Mouse (Mus musculus) heart, embryonic 11.5 days (tissue): Measurements from ENCODE around the gene Bbs7. TPM values are rescaled to one million over a fixed set of nuclear protein-coding genes. Genes with fewer than 3 reads are reported as not detected.
A peak's percentile ranks its signal among the peaks of the same experiment; 100 is the strongest.

Source experiments
- ATAC-seq: fragments of 200-750 bp; cut with Nextera tagmentation; replicated peaks from 2 replicates; pipeline ENCODE4 v1.8.0; 2017; ENCODE audit warnings: moderate library complexity; ENCODE audit not compliant: insufficient number of reproducible peaks, low FRiP score, low TSS enrichment
- H3K27ac ChIP-seq: fragments of 300-500 bp; sonication (generic); 2 replicates; pipeline ENCODE4 v1.5.1; 2014; ENCODE audit warnings: mild to moderate bottlenecking, low read depth, low read length
- H3K27me3 ChIP-seq: fragments of 300-500 bp; sonication (generic); 2 replicates; pipeline ENCODE4 v1.6.1; 2014; ENCODE audit warnings: mild to moderate bottlenecking, low read length, mixed read lengths; ENCODE audit not compliant: control insufficient read depth, insufficient read depth
- H3K36me3 ChIP-seq: fragments of 300-500 bp; sonication (generic); 2 replicates; pipeline ENCODE4 v1.6.1; 2014; ENCODE audit warnings: mild to moderate bottlenecking, low read length, moderate library complexity, mixed read lengths; ENCODE audit not compliant: control insufficient read depth, insufficient read depth
- H3K4me1 ChIP-seq: fragments of 300-500 bp; sonication (generic); 2 replicates; pipeline ENCODE4 v1.6.1; 2014; ENCODE audit warnings: low read length; ENCODE audit not compliant: control insufficient read depth, insufficient read depth
- H3K4me2 ChIP-seq: fragments of 300-500 bp; sonication (generic); 2 replicates; pipeline ENCODE4 v1.6.1; 2014; ENCODE audit warnings: mild to moderate bottlenecking, moderate library complexity
- H3K4me3 ChIP-seq: fragments of 300-500 bp; sonication (generic); 2 replicates; pipeline ENCODE4 v1.5.1; 2014; ENCODE audit warnings: low read depth, low read length
- H3K9ac ChIP-seq: fragments of 300-500 bp; sonication (generic); 2 replicates; pipeline ENCODE4 v1.6.1; 2014; ENCODE audit warnings: mild to moderate bottlenecking, low read depth, low read length, moderate library complexity
- H3K9me3 ChIP-seq: fragments of 300-500 bp; sonication (generic); replicated peaks from 2 replicates; pipeline ENCODE4 v1.6.1; 2016; ENCODE audit warnings: low read length; ENCODE audit not compliant: control insufficient read depth
- WGBS: fragments of 180-500 bp; shearing (Covaris S2); extraction: QIAGEN DNeasy Blood & Tissue Kit; methylation state at CpG from one replicate; pipeline ENCODE4 v1.1.7; 2014; ENCODE audit not compliant: insufficient replicate concordance; 5-methylcytosine and 5-hydroxymethylcytosine counted together
- polyA plus RNA-seq: library from polyadenylated mRNA; unstranded; fragments of >200 nt; fragmentation: Nextera tagmentation; extraction: Ambion mirVana; gene quantifications from 2 replicates; pipeline ENCODE4 v1.2.1, GENCODE M21; 2014

Gene Bbs7
- polyA plus RNA-seq, 1 experiment from 2014 or later = 10.2 TPM

DNA sequence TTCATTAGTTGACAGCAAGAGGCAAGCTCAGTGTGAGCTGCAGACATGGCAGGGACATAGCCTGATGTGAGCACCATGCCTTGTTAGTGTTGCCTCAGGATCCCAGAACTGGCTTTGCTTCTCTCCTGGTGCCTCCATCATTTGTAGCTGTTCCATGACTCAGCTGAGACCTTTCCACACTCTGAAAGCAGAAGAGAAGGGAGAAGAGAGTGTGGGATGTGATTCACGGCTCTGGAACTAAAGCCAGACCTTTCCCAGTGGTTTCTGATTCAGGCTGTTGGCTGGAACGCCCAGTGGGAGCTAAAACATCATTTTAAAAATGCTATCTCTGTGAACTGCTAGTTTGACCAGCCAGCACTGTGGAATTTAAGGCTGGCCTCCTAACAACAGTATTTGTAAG lies 72.5 kb downstream of the Bbs7 start:
- no peaks in the 10 kb centered on the region for H3K4me1 ChIP-seq
- WGBS = 58% methylated on average over 2 of the region's 2 CpGs
- no peaks in the 10 kb centered on the region for H3K27me3 ChIP-seq
- no peak for ATAC-seq
- H3K9ac ChIP-seq = no peak overlapping the region
- H3K4me2 ChIP-seq = no peak overlapping the region
- H3K4me3 ChIP-seq = no peak overlapping the region
- no peaks in the 10 kb centered on the region for H3K36me3 ChIP-seq
- H3K9me3 ChIP-seq = no peaks in the 10 kb centered on the region
- no peak overlapping the region for H3K27ac ChIP-seq

DNA sequence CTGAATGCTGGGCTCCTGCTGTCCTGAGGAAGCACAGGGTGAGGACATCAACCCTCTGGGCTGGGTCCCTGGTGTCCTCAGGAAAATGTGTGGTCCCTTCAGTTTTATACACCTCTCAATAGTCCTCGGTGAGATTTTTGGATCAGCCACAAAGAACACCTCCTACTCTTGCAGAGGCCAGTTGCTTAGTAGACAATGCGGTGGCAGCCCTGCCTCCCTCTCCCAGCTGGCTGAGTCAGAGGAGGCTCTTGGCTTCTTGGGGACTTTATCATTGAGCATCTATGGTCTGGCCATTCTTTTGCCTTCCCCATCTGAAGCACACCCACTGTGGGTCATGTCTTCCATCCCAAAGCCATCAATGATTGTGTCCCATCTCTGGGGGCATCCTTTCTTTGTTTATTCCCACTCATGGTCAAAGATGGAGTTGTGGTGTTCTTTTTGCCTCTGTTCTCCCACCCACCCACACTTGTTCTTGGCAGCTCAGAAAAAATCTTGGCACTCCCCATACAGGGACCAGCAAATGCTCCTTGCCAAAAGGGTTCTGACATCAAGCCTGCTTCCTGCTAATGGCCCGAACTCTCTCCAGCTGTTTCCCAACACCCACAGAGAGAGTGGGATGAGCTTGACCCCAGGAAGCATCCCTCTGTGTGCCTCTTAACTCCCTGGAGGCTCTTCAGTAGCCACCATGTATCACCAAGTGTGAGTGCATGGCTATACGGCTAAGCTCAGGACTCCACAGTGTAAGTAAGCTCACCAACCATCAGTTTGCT lies 75.4 kb downstream of the Bbs7 start:
- no peak overlapping the region for H3K4me2 ChIP-seq
- H3K27me3 ChIP-seq = no peaks in the 10 kb centered on the region
- ATAC-seq = no peak

DNA sequence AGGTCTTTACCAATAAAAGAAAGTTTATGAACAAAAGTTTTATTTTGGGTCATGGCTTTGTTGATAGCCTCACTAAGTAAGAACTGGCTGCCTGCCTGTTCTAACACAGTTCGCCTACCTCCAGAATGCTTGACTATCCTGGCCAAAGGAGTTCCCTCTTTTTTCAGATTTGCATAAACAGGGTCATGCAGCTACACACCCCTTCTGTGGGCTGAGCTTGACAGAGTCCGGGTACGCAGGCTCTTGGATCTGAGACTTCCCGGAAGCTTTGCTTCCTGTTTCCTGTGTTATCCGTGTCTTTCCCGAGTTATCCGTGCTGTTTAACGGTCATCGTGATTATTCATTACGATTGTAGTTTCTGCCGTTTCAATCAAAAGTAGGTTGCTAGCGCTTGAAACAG lies 77.2 kb downstream of the Bbs7 start:
- Histone ChIP-seq H3K9ac (no peak overlapping the region), H3K4me3 (no peak overlapping the region), H3K4me1 (no peaks in the 10 kb centered on the region), H3K27me3 (0 out of 2 replicates have a peak, but pooled peaks cover 4% of the 10 kb centered on the region), H3K36me3 (no peaks in the 10 kb centered on the region), H3K9me3 (no peaks in the 10 kb centered on the region), H3K27ac (no peak overlapping the region), H3K4me2 (no peak overlapping the region)
- 79% methylated on average over 12 of the region's 12 CpGs for WGBS
- ATAC-seq = no peak

More for the DNA sequence above, 75.4 kb downstream of the Bbs7 start:
- H3K36me3 ChIP-seq = no peaks in the 10 kb centered on the region
- H3K9me3 ChIP-seq = no peaks in the 10 kb centered on the region
- H3K9ac ChIP-seq = no peak overlapping the region
- H3K4me3 ChIP-seq = no peak overlapping the region
- no peak overlapping the region for H3K27ac ChIP-seq
- WGBS = 66% methylated on average over 4 of the region's 4 CpGs
- H3K4me1 ChIP-seq = no peaks in the 10 kb centered on the region

DNA sequence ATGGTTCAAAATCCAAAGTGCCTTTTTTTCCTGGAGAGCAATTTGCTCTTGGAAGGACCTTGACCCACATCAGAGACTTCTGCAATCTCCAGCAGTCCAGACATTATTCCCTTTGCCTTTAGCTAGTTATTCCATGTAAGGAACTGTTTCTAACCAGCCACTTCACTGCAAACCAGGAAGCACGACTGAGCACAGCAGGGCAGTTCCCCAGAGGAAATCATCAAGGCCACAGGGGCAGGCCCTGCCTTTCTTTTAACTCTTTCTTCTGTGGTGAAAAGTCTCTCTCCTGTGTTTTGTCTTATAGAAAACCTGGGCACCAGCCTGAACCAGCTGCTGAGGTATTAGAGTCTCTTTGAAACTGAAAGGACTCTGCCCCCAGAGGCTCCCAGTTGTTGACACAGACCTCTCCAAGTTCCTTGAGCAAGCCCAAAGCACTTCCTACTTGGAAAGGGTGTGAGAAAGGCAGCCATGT lies 80.0 kb downstream of the Bbs7 start:
- Histone ChIP-seq H3K4me3 (no peak overlapping the region), H3K36me3 (no peaks in the 10 kb centered on the region), H3K9me3 (no peaks in the 10 kb centered on the region), H3K27ac (no peak overlapping the region), H3K27me3 (0 out of 2 replicates have a peak, but pooled peaks cover 4% of the 10 kb centered on the region), H3K4me1 (no peaks in the 10 kb centered on the region), H3K9ac (no peak overlapping the region), H3K4me2 (no peak overlapping the region)
- no peak for ATAC-seq
- WGBS = 3% methylated on average over 1 of the region's 1 CpGs

DNA sequence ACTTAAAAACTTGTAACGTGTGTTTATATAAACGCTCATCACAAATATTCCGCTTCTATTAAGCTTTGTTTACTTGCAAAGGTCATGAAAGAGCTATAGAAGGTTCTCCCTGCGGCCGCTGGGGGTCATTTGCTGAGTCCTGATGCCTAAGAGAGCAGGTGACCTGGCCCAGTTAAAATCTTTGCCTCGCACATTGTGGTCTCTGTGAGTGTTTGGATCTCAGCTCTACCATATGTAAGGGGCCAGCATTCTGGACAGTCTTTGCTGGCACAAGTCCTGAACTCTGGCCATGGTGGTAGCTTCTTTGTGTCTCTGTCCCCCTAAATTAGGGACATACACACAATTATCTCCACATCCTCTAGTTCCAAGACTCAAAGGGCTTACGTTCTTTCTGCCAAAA lies 80.5 kb downstream of the Bbs7 start:
- Histone ChIP-seq H3K9ac (no peak overlapping the region), H3K36me3 (no peaks in the 10 kb centered on the region), H3K9me3 (no peaks in the 10 kb centered on the region), H3K27ac (no peak overlapping the region), H3K27me3 (0 out of 2 replicates have a peak, but pooled peaks cover 4% of the 10 kb centered on the region), H3K4me3 (no peak overlapping the region), H3K4me2 (no peak overlapping the region), H3K4me1 (no peaks in the 10 kb centered on the region)
- 46% methylated on average over 7 of the region's 7 CpGs for WGBS
- ATAC-seq = no peak

DNA sequence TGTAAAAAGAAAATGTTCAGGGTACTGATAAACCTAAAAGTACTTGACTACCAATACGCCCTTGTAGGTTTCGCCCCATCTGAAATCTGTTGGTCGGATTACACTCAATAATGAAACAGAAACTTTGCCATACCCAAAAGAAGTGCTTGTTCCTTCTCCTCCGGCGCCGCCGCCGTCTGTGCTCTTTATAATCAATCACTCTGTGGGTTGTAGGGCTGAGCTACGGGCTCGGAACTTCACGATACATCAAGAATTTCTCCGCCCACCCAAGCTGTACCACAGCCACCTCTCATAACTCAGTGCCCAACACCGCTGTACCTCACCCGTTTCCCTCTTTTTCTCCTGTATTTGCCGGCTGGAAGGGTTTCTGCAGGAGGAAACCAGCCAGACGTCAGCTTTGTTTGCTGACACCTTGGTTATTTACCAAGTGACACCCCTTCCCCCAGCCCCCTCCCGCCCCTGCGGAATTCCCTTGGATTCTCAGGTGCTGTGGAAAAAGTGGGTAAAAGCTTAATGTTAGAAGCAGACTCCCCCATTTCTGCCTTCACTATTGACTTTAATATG lies 81.2 kb downstream of the Bbs7 start:
- ATAC-seq = no peak
- Histone ChIP-seq H3K27ac (no peak overlapping the region), H3K4me1 (no peaks in the 10 kb centered on the region), H3K4me3 (peak overlapping the region; percentile 37), H3K9ac (peak overlapping the region; percentile 46; the same call in 1 of the 2 replicates), H3K36me3 (no peaks in the 10 kb centered on the region), H3K9me3 (no peaks in the 10 kb centered on the region), H3K27me3 (0 out of 2 replicates have a peak, but pooled peaks cover 4% of the 10 kb centered on the region), H3K4me2 (peak overlapping the region; percentile 70)
- 6% methylated on average over 18 of the region's 18 CpGs for WGBS

DNA sequence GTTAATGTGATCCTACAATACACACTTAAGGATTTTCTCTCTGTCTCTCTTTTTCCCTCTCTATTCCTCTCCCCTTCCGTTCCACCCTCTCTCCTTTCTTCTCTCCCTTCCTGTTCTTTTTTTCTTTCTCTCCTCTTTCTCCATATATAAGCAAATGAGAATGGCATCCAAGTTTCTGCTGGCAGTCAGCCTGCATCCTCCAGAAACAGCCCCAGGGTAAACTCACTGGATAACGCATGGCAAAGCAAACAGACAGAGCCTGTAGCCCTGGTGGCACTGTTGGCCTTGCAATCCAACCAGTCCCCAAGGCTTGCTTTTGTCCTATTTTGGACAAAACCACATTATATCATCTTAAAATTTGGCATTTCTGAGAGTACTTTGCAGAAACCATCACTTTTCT lies 82.0 kb downstream of the Bbs7 start:
- H3K27ac ChIP-seq = no peak overlapping the region
- no peaks in the 10 kb centered on the region for H3K36me3 ChIP-seq
- H3K4me3 ChIP-seq = no peak overlapping the region
- H3K4me1 ChIP-seq = no peaks in the 10 kb centered on the region
- H3K9me3 ChIP-seq = no peaks in the 10 kb centered on the region
- ATAC-seq = no peak
- 0 out of 2 replicates have a peak, but pooled peaks cover 4% of the 10 kb centered on the region for H3K27me3 ChIP-seq
- H3K9ac ChIP-seq = no peak overlapping the region
- no peak overlapping the region for H3K4me2 ChIP-seq
- 36% methylated on average over 2 of the region's 2 CpGs for WGBS

DNA sequence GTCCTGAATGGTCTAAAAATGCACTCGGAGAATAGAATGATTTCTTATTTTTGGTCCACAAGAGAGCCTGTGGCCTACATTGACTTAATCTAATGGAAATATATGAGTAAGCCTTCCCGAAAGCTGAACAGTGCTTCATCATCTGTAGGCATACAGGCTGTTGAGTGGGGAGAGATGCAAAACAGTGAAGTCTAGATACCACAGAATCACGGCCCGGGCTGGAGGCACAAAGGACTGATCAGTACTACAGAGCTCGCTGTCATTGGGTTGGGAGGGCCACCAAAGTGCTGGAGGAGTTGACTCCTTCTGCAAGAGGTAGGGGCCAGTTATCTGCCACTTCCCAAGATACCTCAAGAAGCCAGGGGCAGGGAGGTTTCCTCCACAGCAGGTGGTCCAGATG lies 82.5 kb downstream of the Bbs7 start:
- no peaks in the 10 kb centered on the region for H3K36me3 ChIP-seq
- no peak overlapping the region for H3K4me2 ChIP-seq
- 50% methylated on average over 5 of the region's 5 CpGs for WGBS
- H3K4me1 ChIP-seq = no peaks in the 10 kb centered on the region
- no peak overlapping the region for H3K27ac ChIP-seq
- 0 out of 2 replicates have a peak, but pooled peaks cover 4% of the 10 kb centered on the region for H3K27me3 ChIP-seq
- no peak overlapping the region for H3K9ac ChIP-seq
- no peaks in the 10 kb centered on the region for H3K9me3 ChIP-seq
- ATAC-seq = no peak
- no peak overlapping the region for H3K4me3 ChIP-seq
